Mouse (Mus musculus) adrenal gland, postnatal 4 days (tissue): ENCODE results near the gene Prex1. TPM values are rescaled to one million over a fixed set of nuclear protein-coding genes. Genes with fewer than 3 reads are reported as not detected.

ENCODE experiments used
- DNase-seq, 2 experiments: peaks; one replicate each; pipeline ENCODE4 v3.0.0; 2021 to 2022; ENCODE audit warnings: low spot score in 2 of 2, mixed read lengths in 2 of 2
- total RNA-seq, 2 experiments: library from RNA; stranded (reverse); gene quantifications; 2 replicates each; pipeline ENCODE4 v1.2.3; 2021

Gene Prex1
- total RNA-seq, 2 experiments from 2014 or later, result 20.9 to 21.2 TPM

GRCm38 (mm10) chr2:166608509-166608908, 105.1 kb downstream of the Prex1 start:
- DNase-seq, result no peak

- no peak for DNase-seq
Observed at GRCm38 (mm10) chr2:166606481-166607245, 107.0 kb downstream of the Prex1 start.

DNA sequence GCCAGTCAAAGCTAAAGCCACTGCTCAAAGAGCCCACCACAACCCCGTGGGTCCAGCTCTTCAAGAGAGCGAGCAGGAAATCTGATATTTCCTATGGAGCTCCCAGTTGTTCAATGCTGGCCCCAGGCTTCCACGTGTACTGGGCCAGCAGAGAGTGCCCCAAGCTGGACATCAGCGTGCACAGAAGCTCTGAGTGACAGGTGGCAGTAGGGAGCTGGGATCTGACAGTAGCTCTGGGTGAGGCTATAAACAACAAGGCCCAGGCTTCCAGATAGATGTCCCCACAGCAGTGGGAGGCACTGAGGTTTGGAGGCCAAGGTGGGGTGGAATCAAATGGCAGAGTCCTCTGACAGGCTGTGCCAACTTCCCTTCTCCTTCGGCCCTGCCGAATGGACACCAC, 107.6 kb downstream of the Prex1 start:
- DNase-seq, result no peak

- no peak for DNase-seq
Observed at GRCm38 (mm10) chr2:166605164-166605831, 108.3 kb downstream of the Prex1 start.

DNA sequence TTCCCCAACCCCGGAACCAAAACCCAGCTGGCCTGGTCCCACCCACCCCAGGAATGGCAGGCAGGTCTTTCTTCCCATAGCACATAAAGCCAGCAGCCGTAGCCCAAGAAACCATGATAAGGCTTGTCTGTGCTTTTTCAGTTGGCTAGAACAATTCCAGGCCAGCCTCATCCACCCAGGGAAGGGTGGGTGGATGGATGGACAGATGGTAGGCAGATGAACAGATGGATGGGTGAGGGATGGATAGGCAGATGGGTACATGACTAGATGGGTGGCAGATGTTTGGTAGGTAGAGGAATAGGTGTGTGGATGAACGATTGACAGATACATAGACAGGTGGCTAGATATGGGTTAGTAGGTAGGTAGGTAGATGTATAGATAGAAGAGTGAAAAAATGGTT, 110.7 kb downstream of the Prex1 start:
- DNase-seq, result no peak

GRCm38 (mm10) chr2:166601420-166601819, 112.2 kb downstream of the Prex1 start:
- no peak for DNase-seq

GRCm38 (mm10) chr2:166598453-166599155, 115.0 kb downstream of the Prex1 start:
- DNase-seq, result no peak

DNA sequence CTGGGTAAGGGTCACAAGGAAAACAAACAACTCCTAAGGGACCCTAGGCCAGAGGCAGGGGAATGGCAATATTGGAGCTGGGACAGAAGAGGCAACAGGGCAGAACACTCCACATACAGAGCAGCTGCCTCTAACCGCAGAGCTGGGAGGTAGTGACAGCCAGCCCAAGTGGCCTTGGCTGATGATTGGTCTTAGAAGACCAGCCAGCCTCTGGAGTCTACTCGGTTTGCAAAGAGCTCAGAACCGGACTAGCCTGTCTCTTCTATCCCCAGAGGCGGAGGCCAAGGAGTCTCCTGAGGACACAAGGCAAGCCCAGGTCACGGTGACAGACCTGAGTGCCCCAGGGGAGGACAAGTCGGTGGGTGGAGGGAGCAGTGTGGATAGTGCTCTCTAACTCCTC, 115.9 kb downstream of the Prex1 start:
- no peak for DNase-seq

DNA sequence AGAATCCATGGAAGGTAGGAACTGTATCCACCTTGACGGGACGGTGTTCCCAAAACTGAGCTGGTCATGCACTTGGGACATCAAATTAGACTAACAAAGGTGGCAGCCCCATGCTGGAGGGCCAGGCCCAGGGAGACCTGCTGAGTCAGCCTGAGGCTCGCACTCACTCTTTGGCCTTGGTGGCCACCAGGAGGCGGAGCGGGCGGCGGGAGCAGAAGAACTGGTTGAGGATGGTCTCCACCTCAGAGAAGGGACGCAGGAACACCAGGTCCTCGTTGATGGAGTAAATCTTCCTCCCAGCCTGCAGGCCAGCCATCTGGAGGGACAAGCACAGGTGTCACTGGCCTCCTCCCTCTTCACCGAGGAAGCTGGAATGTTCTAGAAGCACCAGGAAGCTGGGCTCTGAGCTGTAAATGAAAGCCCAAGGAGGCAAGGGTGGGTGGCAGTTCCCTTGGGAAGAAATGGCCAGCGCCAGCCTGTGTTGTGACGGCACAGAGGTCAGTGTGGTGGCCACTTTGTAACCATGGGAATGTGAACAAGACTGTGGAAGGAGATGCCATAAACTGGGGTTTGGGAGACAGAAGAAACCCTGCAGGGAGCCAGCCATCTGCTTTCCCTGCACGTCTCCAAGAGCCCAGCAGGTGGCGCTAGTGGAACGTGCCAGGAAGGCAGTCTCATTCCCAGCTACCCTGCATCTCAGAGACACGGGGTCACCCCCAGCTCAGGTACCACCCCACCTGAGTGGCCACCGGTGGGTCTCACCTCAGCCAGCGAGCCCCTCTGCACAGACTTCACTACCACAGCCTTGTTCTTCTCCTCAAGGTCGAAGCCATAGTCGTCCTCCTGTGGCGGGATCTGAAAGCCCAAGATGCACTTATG, 121.4 kb downstream of the Prex1 start:
- peak; percentile 64 to 71 for DNase-seq

GRCm38 (mm10) chr2:166584491-166584890, 129.1 kb downstream of the Prex1 start:
- DNase-seq, result no peak

GRCm38 (mm10) chr2:166583292-166583691, 130.3 kb downstream of the Prex1 start:
- no peak for DNase-seq

DNA sequence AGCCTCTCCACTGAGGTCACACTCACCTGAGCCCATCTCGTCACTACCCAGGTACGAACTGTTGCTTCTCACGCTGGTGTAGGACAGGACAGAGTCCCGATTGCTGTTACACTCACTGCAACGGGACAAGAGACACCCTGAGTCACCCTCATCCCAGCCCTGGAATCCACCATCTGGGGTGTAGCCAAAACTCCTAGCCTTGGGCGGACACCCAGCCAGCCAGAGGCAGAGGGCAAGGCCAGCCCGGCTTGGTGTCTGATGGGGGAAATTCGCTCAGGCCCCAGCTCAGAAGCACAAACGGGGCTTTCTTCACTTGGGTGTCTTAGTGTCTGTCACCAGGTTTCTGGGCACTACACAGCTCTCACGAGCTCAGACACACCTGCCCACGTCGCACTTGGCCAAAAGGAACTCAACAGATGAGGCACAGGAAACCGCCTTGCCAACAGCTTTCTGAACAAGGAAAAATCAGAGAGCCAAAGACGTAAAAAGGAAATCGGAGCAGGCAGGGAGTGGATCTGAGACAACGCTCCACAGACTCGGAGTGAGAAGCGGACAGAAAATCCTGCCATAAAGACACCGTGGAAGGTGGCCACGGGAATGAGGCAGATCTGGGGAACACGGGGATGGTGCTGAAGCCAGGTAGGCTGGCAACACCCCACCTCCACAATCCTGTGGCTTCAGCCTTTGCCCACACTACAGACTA, 131.6 kb downstream of the Prex1 start:
- DNase-seq, result peak; percentile 30 to 51

GRCm38 (mm10) chr2:166579793-166580192, 133.8 kb downstream of the Prex1 start:
- DNase-seq, result no peak

DNA sequence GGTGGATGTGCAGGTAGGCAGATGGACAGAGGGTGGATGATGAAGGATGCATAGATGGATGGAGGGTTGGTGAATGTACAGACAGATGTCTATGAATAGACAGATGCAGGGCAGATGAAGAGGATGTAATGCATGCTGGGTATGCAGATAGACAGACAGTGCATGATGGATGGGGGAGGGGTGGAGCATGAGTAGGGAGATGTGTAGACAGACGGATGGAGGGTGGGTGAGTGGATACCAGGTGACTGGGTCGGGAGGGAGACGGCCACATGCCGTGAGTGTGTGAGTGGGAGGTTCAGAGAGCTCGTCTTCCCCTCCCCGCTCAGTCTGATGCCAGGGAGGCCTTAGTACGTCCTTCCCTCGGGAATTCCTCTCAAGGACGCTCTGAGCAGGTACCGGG, 134.3 kb downstream of the Prex1 start:
- no peak for DNase-seq

GRCm38 (mm10) chr2:166575419-166575818, 138.2 kb downstream of the Prex1 start:
- no peak for DNase-seq

- peak; percentile 40 to 50 for DNase-seq
Observed at GRCm38 (mm10) chr2:166574934-166575333, 138.7 kb downstream of the Prex1 start.

DNA sequence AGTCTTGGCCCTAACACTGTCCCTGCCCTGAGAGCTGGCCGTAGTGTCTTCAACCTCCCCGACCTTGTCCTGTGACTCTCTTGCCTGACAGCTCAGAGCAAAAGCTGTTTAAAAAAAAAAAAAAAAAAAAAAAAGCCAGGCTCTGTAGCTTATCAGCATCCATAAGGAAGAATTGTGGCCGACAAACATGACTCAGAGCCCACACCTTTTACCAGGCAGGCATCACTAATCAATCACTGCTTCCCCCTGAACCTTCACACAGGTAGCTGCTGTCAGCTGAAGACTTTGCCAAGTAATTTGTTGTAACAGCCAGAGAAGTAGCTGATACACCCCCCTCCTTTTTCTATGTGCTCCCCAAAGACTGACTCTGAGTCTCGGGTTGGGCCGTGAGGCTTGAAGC, 140.0 kb downstream of the Prex1 start:
- DNase-seq, result no peak

- no peak for DNase-seq
Observed at GRCm38 (mm10) chr2:166572297-166572696, 141.3 kb downstream of the Prex1 start.

- DNase-seq, result no peak
Observed at GRCm38 (mm10) chr2:166569182-166569581, 144.4 kb downstream of the Prex1 start.

DNA sequence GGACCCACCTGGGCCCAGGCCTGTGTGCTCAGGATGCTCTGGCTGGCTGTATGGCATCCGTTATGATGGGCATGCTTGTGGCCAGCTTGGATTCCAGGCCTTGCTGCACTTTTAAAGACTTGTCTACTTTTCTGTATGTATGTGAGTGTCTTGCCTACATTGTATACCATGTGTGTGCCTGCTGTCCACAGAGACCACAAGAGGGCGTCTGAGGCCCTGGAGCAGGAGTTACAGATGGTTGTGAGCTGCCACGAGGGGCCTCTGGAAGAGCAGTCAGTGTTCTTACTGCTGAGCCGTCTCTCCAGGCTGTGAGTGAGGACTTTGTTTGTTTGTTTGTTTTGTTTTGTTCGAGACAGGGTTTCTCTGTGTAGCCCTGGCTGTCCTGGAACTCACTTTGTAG, 148.1 kb downstream of the Prex1 start:
- no peak for DNase-seq
